In genomic region chr6:128798772-128799143, GRCm38 (mm10) we compare ENCODE assay signal across 8 mouse cellular contexts. TPM values are rescaled to one million over a fixed set of nuclear protein-coding genes. Genes with fewer than 3 reads are reported as not detected.
DNase-seq lines count a peak whose midpoint lies in the region; ATAC-seq and TF ChIP-seq lines count a peak whose summit lies in the region.
"Not testable (repeated sequence)": the region's sequence is repeated elsewhere in the genome, so short reads cannot be mapped to it uniquely, and the experiment has no call there.

No protein-coding gene starts in this region.

- TF ChIP-seq CTCF in ES-Bruce4 (IDR thresholded peaks at IDR 0.05; ENCODE audit: low read depth, low read length); cerebellum, adult 2 months (IDR thresholded peaks at IDR 0.05; ENCODE audit: borderline replicate concordance, insufficient read depth, low read depth, low read length); liver, postnatal 0 days (IDR thresholded peaks at IDR 0.05; ENCODE audit: low read depth); stomach, postnatal 0 days (IDR thresholded peaks at IDR 0.05; ENCODE audit: low read depth): not testable (repeated sequence)

- ATAC-seq in forebrain, embryonic 16.5 days: peak; percentile 51
- ATAC-seq in liver, postnatal 0 days: peak; percentile 48
- ATAC-seq in neural tube, embryonic 13.5 days (ENCODE audit: low read depth): peak; percentile 38
- ATAC-seq in stomach, postnatal 0 days (ENCODE audit: low FRiP score, low TSS enrichment): peak; percentile 39

- H3K9ac ChIP-seq in ES-Bruce4 (ENCODE audit: low read depth, poor library complexity, severe bottlenecking): peak overlapping the region; percentile 69
- H3K9ac ChIP-seq in forebrain, embryonic 16.5 days (replicated peaks; ENCODE audit: low read depth, low read length): peak overlapping the region; percentile 61
- H3K9ac ChIP-seq in liver, postnatal 0 days (replicated peaks): peak overlapping the region; percentile 74
- H3K9ac ChIP-seq in neural tube, embryonic 13.5 days: peak overlapping the region; percentile 74
- H3K9ac ChIP-seq in stomach, postnatal 0 days (ENCODE audit: low read length): peak overlapping the region; percentile 66

- under 1% methylated on average over 20 of the region's 20 CpGs for WGBS in cerebellum, adult 2 months
- WGBS in forebrain, embryonic 16.5 days: 0% methylated on average over 20 of the region's 20 CpGs
- under 1% methylated on average over 20 of the region's 20 CpGs for WGBS in liver, postnatal 0 days (ENCODE audit: insufficient replicate concordance)
- WGBS in neural tube, embryonic 13.5 days: under 1% methylated on average over 20 of the region's 20 CpGs
- under 1% methylated on average over 20 of the region's 20 CpGs for WGBS in stomach, postnatal 0 days

- intact Hi-C loops in heart, postnatal 25 days (cut with DNase I): not testable (repeated sequence)

- H3K27ac ChIP-seq in ES-Bruce4 (ENCODE audit: insufficient read depth, low read length): peak overlapping the region; percentile 45; the same call in 1 of the 2 replicates
- peak overlapping the region; percentile 80 for H3K27ac ChIP-seq in cerebellum, adult 2 months (ENCODE audit: insufficient read depth, low read length)
- H3K27ac ChIP-seq in forebrain, embryonic 16.5 days (ENCODE audit: low read length): peak overlapping the region; percentile 86
- peak overlapping the region; percentile 92 for H3K27ac ChIP-seq in liver, postnatal 0 days (ENCODE audit: low read depth)
- peak overlapping the region; percentile 89 for H3K27ac ChIP-seq in neural tube, embryonic 13.5 days (replicated peaks)
- H3K27ac ChIP-seq in stomach, postnatal 0 days (replicated peaks): peak overlapping the region; percentile 92

- H3K4me2 ChIP-seq in forebrain, embryonic 16.5 days (ENCODE audit: low read length): peak overlapping the region; percentile 74
- peak overlapping the region; percentile 74 for H3K4me2 ChIP-seq in liver, postnatal 0 days (ENCODE audit: low read depth, low read length)
- peak overlapping the region; percentile 64 for H3K4me2 ChIP-seq in neural tube, embryonic 13.5 days
- H3K4me2 ChIP-seq in stomach, postnatal 0 days (replicated peaks; ENCODE audit: low read depth): peak overlapping the region; percentile 47

- H3K27me3 ChIP-seq in ES-Bruce4 (ENCODE audit: control insufficient read depth, insufficient read depth, low read length, poor library complexity, severe bottlenecking); cerebellum, adult 2 months (ENCODE audit: control insufficient read depth, insufficient read depth, low read length); forebrain, embryonic 16.5 days (replicated peaks; ENCODE audit: control insufficient read depth, insufficient read depth, low read length); liver, postnatal 0 days (ENCODE audit: insufficient read depth, low read length); neural tube, embryonic 13.5 days; stomach, postnatal 0 days (ENCODE audit: control insufficient read depth, insufficient read depth, low read length): not testable (repeated sequence)

- not testable (repeated sequence) for H3K4me1 ChIP-seq in ES-Bruce4 (ENCODE audit: control insufficient read depth, insufficient read depth, low read length); cerebellum, adult 2 months (ENCODE audit: control insufficient read depth, insufficient read depth, low read length); stomach, postnatal 0 days (replicated peaks; ENCODE audit: control insufficient read depth, insufficient read depth)
- H3K4me1 ChIP-seq in forebrain, embryonic 16.5 days (replicated peaks; ENCODE audit: control insufficient read depth, insufficient read depth, low read length): peaks cover 13% of the 10 kb centered on the region
- peaks cover 17% of the 10 kb centered on the region for H3K4me1 ChIP-seq in liver, postnatal 0 days (ENCODE audit: insufficient read depth)
- H3K4me1 ChIP-seq in neural tube, embryonic 13.5 days (replicated peaks): peaks cover 17% of the 10 kb centered on the region

- H3K9me3 ChIP-seq in ES-Bruce4 (replicated peaks; ENCODE audit: control insufficient read depth, insufficient read depth, low read length, poor library complexity, severe bottlenecking); forebrain, embryonic 16.5 days (ENCODE audit: control insufficient read depth, low read length); liver, postnatal 0 days (ENCODE audit: low read length); neural tube, embryonic 13.5 days; stomach, postnatal 0 days (ENCODE audit: control insufficient read depth, low read length): not testable (repeated sequence)

- TF ChIP-seq POLR2A in ES-Bruce4 (IDR thresholded peaks at IDR 0.05; ENCODE audit: insufficient read depth, low read length); cerebellum, adult 2 months (IDR thresholded peaks at IDR 0.05; ENCODE audit: borderline replicate concordance, insufficient read depth, low read length): not testable (repeated sequence)

- not testable (repeated sequence) for H3K36me3 ChIP-seq in ES-Bruce4 (ENCODE audit: control insufficient read depth, insufficient read depth, low read length, poor library complexity, severe bottlenecking); forebrain, embryonic 16.5 days (ENCODE audit: control insufficient read depth, insufficient read depth); liver, postnatal 0 days (replicated peaks; ENCODE audit: insufficient read depth, low read length); neural tube, embryonic 13.5 days; stomach, postnatal 0 days (ENCODE audit: control insufficient read depth, insufficient read depth, low read length)

- H3K4me3 ChIP-seq in ES-Bruce4 (ENCODE audit: low read depth, low read length): peak overlapping the region; percentile 93
- H3K4me3 ChIP-seq in cerebellum, adult 2 months (replicated peaks; ENCODE audit: insufficient read depth, low read depth, low read length): peak overlapping the region; percentile 56
- H3K4me3 ChIP-seq in forebrain, embryonic 16.5 days (replicated peaks; ENCODE audit: low read length): peak overlapping the region; percentile 65
- peak overlapping the region; percentile 67 for H3K4me3 ChIP-seq in liver, postnatal 0 days (ENCODE audit: low read depth, low read length)
- H3K4me3 ChIP-seq in neural tube, embryonic 13.5 days: peak overlapping the region; percentile 62
- peak overlapping the region; percentile 61 for H3K4me3 ChIP-seq in stomach, postnatal 0 days (ENCODE audit: low read depth, low read length)

- not testable (repeated sequence) for TF ChIP-seq EP300 in ES-Bruce4 (IDR thresholded peaks at IDR 0.05; ENCODE audit: insufficient read depth, low read depth, low read length); liver, postnatal 0 days (IDR thresholded peaks at IDR 0.05; ENCODE audit: low read depth); stomach, postnatal 0 days (optimal IDR thresholded peaks at IDR 0.05)

- DNase-seq in cerebellum, adult 2 months: peak; percentile 72 to 85
- peak; percentile 50 for DNase-seq in heart, postnatal 25 days (ENCODE audit: low spot score)
- peak; percentile 77 to 90 for DNase-seq in layer of hippocampus, adult 18-20 months (ENCODE audit: low spot score in 2 of 2)
- DNase-seq in liver, postnatal 0 days: peak; percentile 86
- peak; percentile 80 for DNase-seq in stomach, postnatal 0 days (ENCODE audit: low spot score)

RNA-seq across cellular contexts. Expression of gene Klrb1c, which starts 9.7 kb away (rescaled TPM):
- polyA plus RNA-seq in ES-Bruce4 (2011; ENCODE audit: insufficient read depth, insufficient read length, low read depth, missing spikeins): not detected in 2 replicates
- polyA plus RNA-seq in cerebellum, adult 2 months (2012; rRNA removed): 0.08 TPM in 1 of 2 replicates, not detected in the other
- polyA plus RNA-seq in forebrain, embryonic 16.5 days (2015; fragmentation: Nextera tagmentation; extraction: Ambion mirVana): 0.15 TPM in 1 of 2 replicates, not detected in the other
- total RNA-seq in heart, postnatal 25 days (2021): under 1 TPM in 1 of 2 experiments, not detected in 1; 0.28 TPM
- not detected for total RNA-seq in layer of hippocampus, adult 18-20 months (2021)
- polyA plus RNA-seq in liver, postnatal 0 days (2015; fragmentation: Nextera tagmentation; extraction: Ambion mirVana): 0.64 and 1.1 TPM in 2 replicates
- polyA plus RNA-seq in neural tube, embryonic 13.5 days (2015; fragmentation: Nextera tagmentation; extraction: Ambion mirVana): 0.10 TPM in 1 of 2 replicates, not detected in the other
- polyA plus RNA-seq in stomach, postnatal 0 days (2015; fragmentation: Nextera tagmentation; extraction: Ambion mirVana): 0.07 and 0.18 TPM in 2 replicates

RNA-seq across cellular contexts. Expression of gene Gm44511, which starts 27.4 kb away (rescaled TPM):
- polyA plus RNA-seq in ES-Bruce4 (2011; ENCODE audit: insufficient read depth, insufficient read length, low read depth, missing spikeins): not detected in 2 replicates
- polyA plus RNA-seq in cerebellum, adult 2 months (2012; rRNA removed): not detected in 2 replicates
- polyA plus RNA-seq in forebrain, embryonic 16.5 days (2015; fragmentation: Nextera tagmentation; extraction: Ambion mirVana): not detected in 2 replicates
- total RNA-seq in heart, postnatal 25 days (2021): not detected
- total RNA-seq in layer of hippocampus, adult 18-20 months (2021): not detected
- polyA plus RNA-seq in liver, postnatal 0 days (2015; fragmentation: Nextera tagmentation; extraction: Ambion mirVana): not detected in 2 replicates
- polyA plus RNA-seq in neural tube, embryonic 13.5 days (2015; fragmentation: Nextera tagmentation; extraction: Ambion mirVana): not detected in 2 replicates
- polyA plus RNA-seq in stomach, postnatal 0 days (2015; fragmentation: Nextera tagmentation; extraction: Ambion mirVana): not detected in 2 replicates

RNA-seq across cellular contexts. Expression of gene Klrb1b, which starts 27.4 kb away (rescaled TPM):
- not detected in 2 replicates for polyA plus RNA-seq in ES-Bruce4 (2011; ENCODE audit: insufficient read depth, insufficient read length, low read depth, missing spikeins)
- not detected in 2 replicates for polyA plus RNA-seq in cerebellum, adult 2 months (2012; rRNA removed)
- not detected in 2 replicates for polyA plus RNA-seq in forebrain, embryonic 16.5 days (2015; fragmentation: Nextera tagmentation; extraction: Ambion mirVana)
- total RNA-seq in heart, postnatal 25 days (2021): under 1 TPM in 1 of 2 experiments, not detected in 1; 0.10 TPM
- not detected for total RNA-seq in layer of hippocampus, adult 18-20 months (2021)
- 0.32 and 0.39 TPM in 2 replicates for polyA plus RNA-seq in liver, postnatal 0 days (2015; fragmentation: Nextera tagmentation; extraction: Ambion mirVana)
- polyA plus RNA-seq in neural tube, embryonic 13.5 days (2015; fragmentation: Nextera tagmentation; extraction: Ambion mirVana): not detected in 2 replicates
- polyA plus RNA-seq in stomach, postnatal 0 days (2015; fragmentation: Nextera tagmentation; extraction: Ambion mirVana): 0.16 and 0.19 TPM in 2 replicates

Comparison
In these comparisons a context has a peak if more than half of its experiments do, and no peak if none do; other contexts are left out.
1. Peak in every context shown above with its lines: DNase-seq, ATAC-seq, H3K4me3 ChIP-seq and H3K27ac ChIP-seq.